Mouse (Mus musculus): ENCODE results near the gene Fem1a.

The Fem1a gene

DNA sequence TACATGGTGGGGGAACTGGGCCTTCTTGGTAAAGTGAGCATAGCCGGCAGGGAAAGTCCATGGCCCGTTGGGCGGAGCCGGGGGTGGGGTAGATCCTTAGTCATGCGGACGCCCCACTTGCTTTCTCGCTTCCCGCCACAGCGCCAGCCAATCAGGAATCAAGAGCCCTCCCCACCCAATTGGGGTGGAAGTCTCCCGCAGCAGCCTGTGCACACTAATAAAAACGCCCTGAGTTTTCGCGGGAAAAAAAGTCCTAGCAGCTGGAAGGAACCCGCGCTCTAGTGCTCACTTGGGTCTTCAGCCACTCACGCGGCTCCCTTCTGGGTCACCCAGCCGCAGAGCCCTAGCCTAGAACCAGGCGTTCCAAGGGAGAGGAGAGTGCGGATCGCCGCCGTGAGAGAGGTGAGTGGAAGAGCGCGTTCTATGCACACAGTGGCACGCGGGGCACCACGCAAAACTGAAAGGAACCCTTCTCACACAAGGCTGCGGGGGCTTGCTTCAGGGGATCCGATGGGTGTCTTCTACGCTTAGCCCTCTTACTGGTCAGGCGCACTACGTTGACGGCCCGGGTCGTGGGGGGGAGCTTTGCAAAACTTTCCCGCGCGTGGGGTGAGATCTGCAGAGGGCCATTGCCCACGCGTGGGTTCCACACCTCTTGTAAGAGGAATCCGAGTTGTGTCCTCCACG, 46.7 kb downstream of the Fem1a start, which contains the start of gene Uhrf1:
TSS of gene Uhrf1 (plus strand) at position 162 of the 687 bp plus-strand sequence.
- in situ Hi-C loops (cut with MseI, MboI): no loop called here

DNA sequence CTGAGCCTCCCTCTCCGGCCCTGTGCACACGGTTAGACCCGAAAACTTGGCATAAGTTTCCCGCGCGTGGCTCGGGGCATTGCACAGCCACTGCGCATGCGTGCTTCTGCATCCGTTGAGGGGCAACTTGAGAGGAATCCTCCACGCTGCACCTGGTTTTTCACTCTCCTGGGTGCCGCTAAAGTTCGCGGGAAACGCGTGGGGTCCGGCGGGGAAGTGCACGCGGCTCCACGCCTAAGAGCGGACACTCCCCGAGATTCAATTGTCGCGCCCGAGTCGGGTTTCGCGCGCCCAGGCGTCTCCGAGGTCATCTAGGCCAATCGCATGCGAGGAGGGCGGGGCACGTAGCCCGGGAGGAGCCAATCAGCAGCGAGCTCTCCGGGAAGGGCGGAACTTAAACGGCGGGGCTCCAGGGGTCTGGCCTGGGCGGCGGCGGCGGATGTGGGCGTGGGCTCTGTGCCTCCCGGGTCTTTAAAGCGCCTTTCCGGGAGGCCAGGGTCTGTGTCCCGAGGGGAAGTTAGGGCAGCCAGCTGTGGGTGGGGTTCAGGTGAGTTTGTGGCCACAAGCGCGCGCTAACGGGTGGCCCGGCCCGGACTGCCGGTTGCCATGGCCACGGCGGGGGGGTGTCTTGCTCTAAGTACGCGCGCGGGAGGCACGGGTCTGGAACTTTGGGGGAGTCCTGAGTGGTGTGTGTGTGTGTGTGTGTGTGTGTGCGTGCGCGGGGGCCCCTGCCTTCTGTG, 47.4 kb downstream of the Fem1a start:
- in situ Hi-C loops (cut with MseI, MboI): no loop called here

DNA sequence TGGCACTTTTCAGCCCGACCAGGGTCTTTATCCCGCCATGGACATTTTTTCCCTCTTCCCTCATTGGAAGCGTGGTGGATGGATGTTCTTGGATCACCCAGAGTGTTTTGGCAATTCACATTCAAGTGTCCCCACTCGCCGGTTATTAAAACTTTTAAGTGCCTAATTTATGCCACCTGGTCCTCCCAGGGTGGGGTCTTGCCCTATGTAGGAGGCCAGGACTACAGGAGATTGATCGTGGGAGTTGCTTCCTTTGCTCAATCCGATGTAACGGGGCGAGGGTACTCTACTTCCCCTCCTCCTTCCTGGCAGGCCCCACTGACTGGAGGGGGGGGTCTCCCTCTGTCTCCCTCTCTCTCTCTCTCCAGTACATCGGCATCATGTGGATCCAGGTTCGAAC, 48.1 kb downstream of the Fem1a start:
- in situ Hi-C loops (cut with MseI, MboI): no loop called here

DNA sequence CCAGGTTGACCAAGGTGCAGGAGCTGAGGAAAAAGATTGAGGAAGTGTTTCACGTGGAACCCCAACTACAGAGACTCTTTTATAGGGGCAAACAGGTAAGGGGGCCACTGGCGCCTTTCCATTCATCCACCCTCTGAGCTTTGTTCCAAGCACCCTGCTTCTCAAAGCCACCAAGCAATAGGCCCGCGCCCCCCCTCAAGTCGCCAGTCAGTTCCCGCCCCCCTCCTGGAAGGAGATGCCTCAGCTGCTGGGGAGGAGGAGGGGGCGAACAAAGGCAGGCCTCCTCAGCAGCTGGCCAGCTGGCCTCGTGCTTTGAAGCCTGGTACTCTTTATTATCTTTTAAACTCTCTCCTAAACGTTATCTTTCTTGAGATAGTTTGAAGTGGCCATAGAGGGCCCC, 48.5 kb downstream of the Fem1a start:
- in situ Hi-C loops (cut with MseI, MboI): no loop called here

DNA sequence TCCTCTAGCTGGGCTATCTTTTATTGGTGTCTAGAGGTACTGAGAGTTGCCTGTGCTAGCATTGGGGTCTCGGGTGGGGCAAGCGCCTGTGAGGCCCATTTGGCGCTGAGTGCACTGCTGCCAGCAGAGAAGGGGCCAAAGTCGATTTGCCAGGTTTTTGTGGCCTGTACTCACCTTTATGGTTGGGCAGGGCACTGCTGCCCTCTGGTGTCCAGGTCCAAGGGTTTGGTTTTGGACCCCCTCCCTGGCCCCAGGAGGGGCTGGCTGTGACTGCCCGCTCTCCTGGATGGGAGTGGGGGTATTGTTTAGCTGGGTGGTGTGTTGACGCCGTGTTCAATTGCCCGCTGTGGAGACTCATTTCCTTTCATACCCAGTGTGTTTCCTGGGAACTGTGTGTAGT, 49.2 kb downstream of the Fem1a start:
- in situ Hi-C loops (cut with MseI, MboI): no loop called here

DNA sequence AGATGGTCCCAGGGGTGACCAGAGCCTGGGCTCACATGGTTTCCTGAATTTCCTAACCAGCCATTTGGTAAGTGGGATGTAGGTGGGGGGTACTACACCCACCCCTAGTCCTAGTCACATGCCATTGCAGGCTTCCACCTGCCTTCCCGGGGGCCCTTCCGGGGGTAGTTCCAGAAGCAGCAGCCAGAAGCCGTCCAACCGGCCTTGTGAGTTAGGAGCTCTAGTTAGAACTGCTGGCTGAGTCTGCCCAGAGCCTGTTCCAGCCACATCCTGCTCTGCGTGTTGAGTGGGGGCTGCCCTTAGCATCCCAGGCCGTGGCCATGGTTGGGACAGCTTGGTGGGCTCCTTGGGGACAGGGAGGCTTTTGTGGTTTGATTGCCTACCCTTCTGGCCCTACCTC, 51.5 kb downstream of the Fem1a start:
- in situ Hi-C loops (cut with MseI, MboI): no loop called here

DNA sequence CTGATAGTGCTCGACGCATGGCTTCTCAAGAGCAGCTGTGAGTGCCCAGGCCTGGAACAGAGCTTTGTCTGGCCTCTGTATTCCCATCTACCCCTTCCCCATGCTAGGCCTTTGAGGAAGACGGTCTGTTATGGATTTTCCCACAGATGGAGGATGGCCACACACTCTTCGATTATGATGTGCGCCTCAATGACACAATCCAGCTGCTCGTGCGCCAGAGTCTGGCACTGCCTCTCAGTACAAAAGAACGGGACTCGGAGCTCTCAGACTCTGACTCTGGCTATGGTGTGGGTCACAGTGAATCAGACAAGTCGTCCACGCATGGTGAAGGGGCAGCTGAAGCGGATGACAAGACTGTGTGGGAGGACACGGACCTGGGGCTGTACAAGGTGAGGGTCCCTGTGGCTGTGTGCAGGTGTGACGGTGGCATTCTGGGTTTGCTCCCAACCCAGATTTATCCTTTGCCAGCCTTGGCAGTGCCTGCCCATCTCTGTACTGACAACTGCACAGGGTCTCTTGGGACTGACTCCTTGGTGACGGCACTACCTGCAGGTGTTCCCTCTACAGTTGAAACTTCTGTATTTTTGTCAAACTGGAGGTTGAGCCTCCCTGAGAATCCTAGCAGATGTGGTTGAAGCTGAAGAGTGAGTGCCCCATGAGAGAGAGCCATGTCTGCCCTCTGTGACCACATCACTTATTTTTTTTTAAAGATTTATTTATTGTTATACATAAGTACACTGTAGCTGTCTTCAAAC, 52.8 kb downstream of the Fem1a start:
- in situ Hi-C loops (cut with MseI, MboI): no loop called here
